Comparison of ENCODE assay signal across 31 mouse cellular contexts in genomic region chr8:60566783-60567182, GRCm38 (mm10).
"Had no signal": no experiment of that assay in that cellular context is flagged by ENCODE, and none has a peak within 500 bp of the region (broad histone marks: within the 10 kb centered on the region; RNA-seq: fewer than 3 reads in every experiment).

No protein-coding gene starts in this region.

- H3K27ac ChIP-seq: limb, embryonic 10.5 days; limb, embryonic 12.5 days; limb, embryonic 13.5 days; limb, embryonic 15.5 days; liver, embryonic 12.5 days; liver, embryonic 13.5 days; liver, embryonic 14.5 days; liver, embryonic 15.5 days; lung, embryonic 15.5 days; macrophage; midbrain, embryonic 10.5 days; midbrain, embryonic 12.5 days; midbrain, embryonic 13.5 days; midbrain, embryonic 15.5 days; neural tube, embryonic 12.5 days had no signal

- ATAC-seq: liver, embryonic 12.5 days; liver, postnatal 0 days; lung, postnatal 0 days; midbrain, embryonic 13.5 days; midbrain, embryonic 15.5 days; midbrain, embryonic 16.5 days had no signal

- DNase-seq: left cerebral cortex, postnatal 4 days; liver; liver, embryonic 13.5 days; liver, postnatal 0 days; lung, adult 18-20 months; lung, adult 2 months; lung, embryonic 14.5 days; lung, postnatal 10 days; lung, postnatal 14 days; lung, postnatal 36 days; lung, postnatal 4 days; midbrain, embryonic 14.5 days had no signal

- H3K27me3 ChIP-seq: limb, embryonic 12.5 days; limb, embryonic 13.5 days; limb, embryonic 15.5 days; liver, embryonic 12.5 days; liver, embryonic 13.5 days; liver, embryonic 15.5 days; lung, embryonic 15.5 days; megakaryocyte, embryonic 14.5 days; midbrain, embryonic 12.5 days; midbrain, embryonic 13.5 days; midbrain, embryonic 15.5 days; neural tube, embryonic 12.5 days had no signal

- H3K4me3 ChIP-seq: limb, embryonic 10.5 days; limb, embryonic 12.5 days; limb, embryonic 13.5 days; limb, embryonic 15.5 days; liver, embryonic 12.5 days; liver, embryonic 13.5 days; liver, embryonic 15.5 days; lung, embryonic 15.5 days; megakaryocyte, embryonic 14.5 days; midbrain, embryonic 10.5 days; midbrain, embryonic 12.5 days; midbrain, embryonic 13.5 days; midbrain, embryonic 15.5 days; myocyte; neural tube, embryonic 12.5 days had no signal

- H3K4me2 ChIP-seq: limb, embryonic 12.5 days; limb, embryonic 13.5 days; limb, embryonic 15.5 days; liver, embryonic 12.5 days; liver, embryonic 13.5 days; liver, embryonic 15.5 days; lung, embryonic 14.5 days; lung, embryonic 15.5 days; midbrain, embryonic 11.5 days; midbrain, embryonic 12.5 days; midbrain, embryonic 13.5 days; midbrain, embryonic 15.5 days; neural tube, embryonic 12.5 days had no signal

- H3K4me1 ChIP-seq: limb, embryonic 10.5 days; limb, embryonic 12.5 days; limb, embryonic 13.5 days; limb, embryonic 15.5 days; liver, embryonic 12.5 days; liver, embryonic 13.5 days; liver, embryonic 15.5 days; lung, embryonic 15.5 days; megakaryocyte, embryonic 14.5 days; midbrain, embryonic 10.5 days; midbrain, embryonic 12.5 days; midbrain, embryonic 13.5 days; midbrain, embryonic 15.5 days; neural tube, embryonic 12.5 days had no signal

- H3K9ac ChIP-seq: limb, embryonic 12.5 days; limb, embryonic 13.5 days; limb, embryonic 15.5 days; liver, embryonic 12.5 days; liver, embryonic 13.5 days; liver, embryonic 14.5 days; liver, embryonic 15.5 days; liver, postnatal 0 days; lung, embryonic 14.5 days; lung, embryonic 15.5 days; midbrain, embryonic 12.5 days; midbrain, embryonic 13.5 days; midbrain, embryonic 15.5 days; neural tube, embryonic 12.5 days had no signal

- H3K36me3 ChIP-seq: limb, embryonic 10.5 days; limb, embryonic 12.5 days; limb, embryonic 13.5 days; limb, embryonic 15.5 days; liver, embryonic 12.5 days; liver, embryonic 13.5 days; liver, embryonic 15.5 days; lung, embryonic 15.5 days; midbrain, embryonic 10.5 days; midbrain, embryonic 12.5 days; midbrain, embryonic 13.5 days; midbrain, embryonic 15.5 days; neural tube, embryonic 12.5 days had no signal

- H3K9me3 ChIP-seq: limb, embryonic 10.5 days; limb, embryonic 13.5 days; limb, embryonic 15.5 days; liver, embryonic 12.5 days; liver, embryonic 13.5 days; liver, embryonic 15.5 days; lung, embryonic 15.5 days; megakaryocyte, embryonic 14.5 days; midbrain, embryonic 10.5 days; midbrain, embryonic 12.5 days; midbrain, embryonic 13.5 days; midbrain, embryonic 15.5 days; neural tube, embryonic 12.5 days had no signal
